Mouse (Mus musculus) gastrocnemius, adult 2 months (tissue): ENCODE measurements around the gene A830005F24Rik. TPM values are rescaled to one million over a fixed set of nuclear protein-coding genes. Genes with fewer than 3 reads are reported as not detected.
"Not testable (repeated sequence)": the region's sequence is repeated elsewhere in the genome, so short reads cannot be mapped to it uniquely, and the experiment has no call there.

ENCODE experiments used
- DNase-seq: peaks from one replicate; pipeline ENCODE4 v3.0.0; 2022
- H3K27ac ChIP-seq: fragments of 200-600 bp; 2 replicates; pipeline ENCODE4 v1.8.1; 2022; ENCODE audit warnings: mild to moderate bottlenecking
- H3K4me3 ChIP-seq: fragments of 200-600 bp; 2 replicates; pipeline ENCODE4 v1.8.1; 2022; ENCODE audit warnings: mild to moderate bottlenecking, moderate library complexity
- CTCF ChIP-seq: fragments of 200-600 bp; IDR thresholded peaks from 2 replicates; pipeline ENCODE4 v1.8.1; 2022; ENCODE audit warnings: antibody characterized with exemption, mild to moderate bottlenecking, moderate library complexity
- intact Hi-C: fragments of 180-260 bp; cut with DNase I; formaldehyde crosslinking; loops from one replicate; pipeline ENCODE4 v1.15.1; 2025
- long read RNA-seq, 2 experiments: library from polyadenylated mRNA; stranded (forward); transcript quantifications; one replicate each; pipeline ENCODE4 v2.0.0; 2021
- total RNA-seq, 2 experiments: library from RNA; stranded (reverse); gene quantifications; 2 replicates each; pipeline ENCODE4 v1.2.3; 2021

A830005F24Rik gene
- total RNA-seq: under 1 TPM in 1 of 2 experiments, not detected in 1; 0.31 TPM
- long read RNA-seq, experiment 1: 0 reads
- long read RNA-seq, experiment 2: 0 reads

- TF ChIP-seq CTCF: no peak
- Histone ChIP-seq H3K27ac (peak within 1 kb of the TSS; percentile 86), H3K4me3 (peak within 1 kb of the TSS; percentile 79)
- intact Hi-C loops: no loop called here
- peak; percentile 87 for DNase-seq
These were observed at the start of gene A830005F24Rik, which contains the start of gene Zfp169 for GRCm38 (mm10) chr13:48513003-48513929. Gene A830005F24Rik, plus strand, starts transcription at chr13:48513570. Gene Zfp169, minus strand, starts transcription at chr13:48513451.

- peak; percentile 56 for DNase-seq
- intact Hi-C loops: loop anchor here (2.0 to 5.0 kb wide), 4 partner anchors 227 to 1115 kb away; no protein-coding TSS in a partner anchor
- TF ChIP-seq CTCF: peak; percentile 90
- Histone ChIP-seq H3K27ac (no peak overlapping the region), H3K4me3 (no peak overlapping the region)
These were observed 49.2 kb upstream of the A830005F24Rik start for GRCm38 (mm10) chr13:48464170-48464569.

- no peak overlapping the region for H3K4me3 ChIP-seq
- no peak for TF ChIP-seq CTCF
- no peak overlapping the region for H3K27ac ChIP-seq
- intact Hi-C loops: no loop called here
- DNase-seq: no peak
These were observed 47.2 kb upstream of the A830005F24Rik start for GRCm38 (mm10) chr13:48466186-48466585.

GRCm38 (mm10) chr13:48468656-48469180 lies 44.7 kb upstream of the A830005F24Rik start:
- no peak overlapping the region for H3K27ac ChIP-seq
- TF ChIP-seq CTCF: no peak
- H3K4me3 ChIP-seq: no peak overlapping the region
- no peak for DNase-seq
- intact Hi-C loops: no loop called here

GRCm38 (mm10) chr13:48483606-48484005 lies 29.8 kb upstream of the A830005F24Rik start:
- no peak overlapping the region for H3K27ac ChIP-seq
- no peak overlapping the region for H3K4me3 ChIP-seq
- no peak for DNase-seq
- no peak for TF ChIP-seq CTCF
- intact Hi-C loops: no loop called here

- intact Hi-C loops: no loop called here
- no peak for TF ChIP-seq CTCF
- Histone ChIP-seq H3K27ac (no peak overlapping the region), H3K4me3 (no peak overlapping the region)
- no peak for DNase-seq
These were observed 22.8 kb upstream of the A830005F24Rik start for GRCm38 (mm10) chr13:48490396-48491182.

- intact Hi-C loops: no loop called here
These were observed 20.2 kb upstream of the A830005F24Rik start for GRCm38 (mm10) chr13:48493183-48493582.

GRCm38 (mm10) chr13:48497693-48498221 lies 15.6 kb upstream of the A830005F24Rik start:
- TF ChIP-seq CTCF: peak; percentile 84
- H3K27ac ChIP-seq: no peak overlapping the region
- no peak overlapping the region for H3K4me3 ChIP-seq
- DNase-seq: peak; percentile 59
- intact Hi-C loops: no loop called here

More at GRCm38 (mm10) chr13:48493183-48493582, 20.2 kb upstream of the A830005F24Rik start:
- TF ChIP-seq CTCF: no peak
- Histone ChIP-seq H3K27ac (peak overlapping the region; percentile 79), H3K4me3 (no peak overlapping the region)
- DNase-seq: no peak

- intact Hi-C loops: no loop called here
- no peak overlapping the region for H3K27ac ChIP-seq
- no peak for TF ChIP-seq CTCF
- H3K4me3 ChIP-seq: no peak overlapping the region
- no peak for DNase-seq
These were observed 14.7 kb upstream of the A830005F24Rik start for GRCm38 (mm10) chr13:48498676-48499075.

GRCm38 (mm10) chr13:48502422-48502821 lies 10.9 kb upstream of the A830005F24Rik start:
- no peak for TF ChIP-seq CTCF
- no peak overlapping the region for H3K27ac ChIP-seq
- no peak overlapping the region for H3K4me3 ChIP-seq
- DNase-seq: no peak
- intact Hi-C loops: no loop called here

- no peak for TF ChIP-seq CTCF
- no peak overlapping the region for H3K4me3 ChIP-seq
- intact Hi-C loops: no loop called here
- no peak for DNase-seq
- no peak overlapping the region for H3K27ac ChIP-seq
These were observed 4.7 kb upstream of the A830005F24Rik start for GRCm38 (mm10) chr13:48508661-48509060.

GRCm38 (mm10) chr13:48515861-48516260 lies 2.5 kb downstream of the A830005F24Rik start:
- intact Hi-C loops: no loop called here
- no peak for TF ChIP-seq CTCF
- Histone ChIP-seq H3K4me3 (no peak overlapping the region), H3K27ac (no peak overlapping the region)
- DNase-seq: no peak

GRCm38 (mm10) chr13:48519122-48519521 lies 5.8 kb downstream of the A830005F24Rik start:
- H3K4me3 ChIP-seq, intact Hi-C loops, DNase-seq, H3K27ac ChIP-seq: not testable (repeated sequence)
